Mouse (Mus musculus): ENCODE results near the gene Ebf3.

DNA sequence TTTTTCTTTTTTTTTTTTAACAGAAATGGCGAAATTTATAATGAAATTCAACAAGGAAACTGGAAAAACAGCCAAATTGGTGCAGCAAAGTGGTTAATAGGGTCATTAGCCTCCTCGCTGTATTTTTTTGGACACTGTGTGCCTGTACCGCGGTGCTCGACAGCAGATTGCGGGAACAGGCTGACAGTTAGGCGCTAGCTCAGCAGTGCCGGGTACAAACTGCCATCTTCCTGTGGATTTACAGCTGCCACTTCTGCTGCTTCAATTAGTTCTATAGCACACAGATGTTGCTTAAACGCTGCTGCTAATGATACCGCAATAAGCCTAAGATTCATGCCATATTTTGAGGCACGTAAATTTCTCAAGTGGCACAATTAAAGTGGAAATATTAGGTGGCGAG, 167.1 kb downstream of the Ebf3 start:
- TF ChIP-seq GATA1 (IDR thresholded peaks at IDR 0.05; ENCODE audit: borderline replicate concordance, low read length) (no peak), FLI1 (IDR thresholded peaks at IDR 0.05; ENCODE audit: low read length) (no peak)

Data from megakaryocyte, embryonic 14.5 days (primary cell).